9 mouse cellular contexts compared by ENCODE assay signal in genomic region chr2:157970669-157971068, GRCm38 (mm10). TPM values are rescaled to one million over a fixed set of nuclear protein-coding genes. Genes with fewer than 3 reads are reported as not detected.
DNase-seq lines count a peak whose midpoint lies in the region; ATAC-seq lines count a peak whose summit lies in the region.
"Had no signal": no experiment of that assay in that cellular context is flagged by ENCODE, and none has a peak within 500 bp of the region (broad histone marks: within the 10 kb centered on the region; RNA-seq: fewer than 3 reads in every experiment).

No protein-coding gene starts in this region.

- no peak overlapping the region for H3K4me2 ChIP-seq in forebrain, embryonic 13.5 days
- no peak overlapping the region for H3K4me2 ChIP-seq in hindbrain, embryonic 15.5 days
- H3K4me2 ChIP-seq: heart, embryonic 13.5 days had no signal

- H3K9ac ChIP-seq in forebrain, embryonic 13.5 days = no peak overlapping the region
- no peak overlapping the region for H3K9ac ChIP-seq in hindbrain, embryonic 15.5 days
- H3K9ac ChIP-seq: heart, embryonic 13.5 days had no signal

- WGBS in forebrain, embryonic 10.5 days = 0% methylated on average over 3 of the region's 3 CpGs
- 3% methylated on average over 3 of the region's 3 CpGs for WGBS in forebrain, embryonic 13.5 days
- 18% methylated on average over 3 of the region's 3 CpGs for WGBS in hindbrain, embryonic 15.5 days

- peaks cover 27% of the 10 kb centered on the region for H3K27me3 ChIP-seq in forebrain, embryonic 10.5 days (ENCODE audit: poor library complexity, severe bottlenecking)
- peaks cover 58% of the 10 kb centered on the region for H3K27me3 ChIP-seq in forebrain, embryonic 13.5 days
- no peaks in the 10 kb centered on the region for H3K27me3 ChIP-seq in hindbrain, embryonic 15.5 days

- no peak overlapping the region for H3K27ac ChIP-seq in forebrain, embryonic 10.5 days
- H3K27ac ChIP-seq in forebrain, embryonic 13.5 days = no peak overlapping the region
- H3K27ac ChIP-seq in hindbrain, embryonic 15.5 days (replicated peaks) = 0 out of 2 replicates have a peak overlapping the region, but pooled peaks have one; percentile 23
- H3K27ac ChIP-seq: heart, embryonic 13.5 days had no signal

- no peaks in the 10 kb centered on the region for H3K36me3 ChIP-seq in forebrain, embryonic 10.5 days (replicated peaks)
- H3K36me3 ChIP-seq in forebrain, embryonic 13.5 days (ENCODE audit: poor library complexity, severe bottlenecking) = no peaks in the 10 kb centered on the region
- H3K36me3 ChIP-seq in hindbrain, embryonic 15.5 days = no peaks in the 10 kb centered on the region
- H3K36me3 ChIP-seq: heart, embryonic 13.5 days had no signal

- H3K4me3 ChIP-seq in forebrain, embryonic 10.5 days = no peak overlapping the region
- no peak overlapping the region for H3K4me3 ChIP-seq in forebrain, embryonic 13.5 days
- H3K4me3 ChIP-seq in hindbrain, embryonic 15.5 days = no peak overlapping the region
- H3K4me3 ChIP-seq: heart, embryonic 13.5 days had no signal

- no peaks in the 10 kb centered on the region for H3K9me3 ChIP-seq in forebrain, embryonic 10.5 days
- no peaks in the 10 kb centered on the region for H3K9me3 ChIP-seq in forebrain, embryonic 13.5 days (replicated peaks)
- no peaks in the 10 kb centered on the region for H3K9me3 ChIP-seq in hindbrain, embryonic 15.5 days
- H3K9me3 ChIP-seq: heart, embryonic 13.5 days had no signal

- H3K4me1 ChIP-seq in forebrain, embryonic 10.5 days = peaks cover 22% of the 10 kb centered on the region
- peaks cover 19% of the 10 kb centered on the region for H3K4me1 ChIP-seq in forebrain, embryonic 13.5 days
- H3K4me1 ChIP-seq in hindbrain, embryonic 15.5 days (replicated peaks) = peaks cover 20% of the 10 kb centered on the region

- no peak for ATAC-seq in forebrain, embryonic 13.5 days
- no peak for ATAC-seq in hindbrain, embryonic 15.5 days (ENCODE audit: low FRiP score, low read depth)
- ATAC-seq in cerebellum, adult (ENCODE audit: insufficient number of reproducible peaks, low FRiP score, low TSS enrichment) = no peak

- DNase-seq in forebrain, embryonic 10.5 days (ENCODE audit: extremely low spot score, low spot score) = peak; percentile 62
- peak; percentile 45 for DNase-seq in urinary bladder, postnatal 25 days (ENCODE audit: low spot score)
- no peak for DNase-seq in urinary bladder, adult 18-20 months (ENCODE audit: low spot score in 2 of 2)
- peak; percentile 86 for DNase-seq in mesoderm, embryonic 11.5 days (ENCODE audit: low read depth, low spot score)
- no peak for DNase-seq in frontal cortex, postnatal 36 days (ENCODE audit: low spot score in 2 of 2)

RNA-seq across cellular contexts. Expression of gene Vstm2l, which starts 56.2 kb away (rescaled TPM):
- 0.10 and 0.11 TPM in 2 replicates for polyA plus RNA-seq in forebrain, embryonic 10.5 days (2016; fragmentation: Nextera tagmentation; extraction: Ambion mirVana)
- polyA plus RNA-seq in forebrain, embryonic 13.5 days (2015; fragmentation: Nextera tagmentation; extraction: Ambion mirVana) = 1.9 and 2.7 TPM in 2 replicates
- polyA plus RNA-seq in hindbrain, embryonic 15.5 days (2015; fragmentation: Nextera tagmentation; extraction: Ambion mirVana) = 32.5 and 40.0 TPM in 2 replicates
- polyA plus RNA-seq: heart, embryonic 13.5 days had no signal

RNA-seq across cellular contexts. Expression of gene Tti1, which starts 57.6 kb away (rescaled TPM):
- polyA plus RNA-seq in forebrain, embryonic 10.5 days (2016; fragmentation: Nextera tagmentation; extraction: Ambion mirVana) = 44.4 and 44.7 TPM in 2 replicates
- 21.0 and 25.9 TPM in 2 replicates for polyA plus RNA-seq in forebrain, embryonic 13.5 days (2015; fragmentation: Nextera tagmentation; extraction: Ambion mirVana)
- 16.5 and 17.7 TPM in 2 replicates for polyA plus RNA-seq in hindbrain, embryonic 15.5 days (2015; fragmentation: Nextera tagmentation; extraction: Ambion mirVana)

RNA-seq across cellular contexts. Expression of gene Rprd1b, which starts 57.6 kb away (rescaled TPM):
- polyA plus RNA-seq in forebrain, embryonic 10.5 days (2016; fragmentation: Nextera tagmentation; extraction: Ambion mirVana) = 58.1 and 59.3 TPM in 2 replicates
- 51.3 and 54.2 TPM in 2 replicates for polyA plus RNA-seq in forebrain, embryonic 13.5 days (2015; fragmentation: Nextera tagmentation; extraction: Ambion mirVana)
- 31.9 and 32.3 TPM in 2 replicates for polyA plus RNA-seq in hindbrain, embryonic 15.5 days (2015; fragmentation: Nextera tagmentation; extraction: Ambion mirVana)

Comparison
In these comparisons a context has a peak if more than half of its experiments do, and no peak if none do; other contexts are left out.
1. DNase-seq: peak in forebrain, embryonic 10.5 days (single experiment), urinary bladder, postnatal 25 days (single experiment) and mesoderm, embryonic 11.5 days (single experiment); none in urinary bladder, adult 18-20 months (0 of 2) and frontal cortex, postnatal 36 days (0 of 2).